Mouse (Mus musculus) Patski (cell line): Measurements from ENCODE around the gene 4933425L06Rik. TPM values are rescaled to one million over a fixed set of nuclear protein-coding genes. Genes with fewer than 3 reads are reported as not detected.

Source experiments
- ATAC-seq: fragments of 100-300 bp; one replicate; pipeline ENCODE4 v1.8.0; 2021
- CTCF ChIA-PET: fragments of 350-600 bp; sonication (Branson Sonifier 250); formaldehyde crosslinking; loops from one replicate; lab custom pipeline; 2022; ENCODE audit warnings: inconsistent platforms; lab: Charles Lee
- POLR2A ChIA-PET: fragments of 350-600 bp; sonication (Branson Sonifier 250); formaldehyde crosslinking; loops from one replicate; lab custom pipeline; 2022; ENCODE audit warnings: antibody characterized with exemption, inconsistent platforms; lab: Charles Lee
- DNase-seq: peaks from one replicate; pipeline ENCODE4 v3.0.0-alpha.2; 2011; ENCODE audit warnings: low read depth, low spot score
- H3K27me3 ChIP-seq: fragments of 371-371 bp; one replicate; pipeline ENCODE4 v1.5.1; 2021
- CTCF ChIP-seq: fragments of 100-300 bp; IDR thresholded peaks from one replicate; pipeline ENCODE4 v1.5.1; 2021
- in situ Hi-C: fragments of 300-500 bp; cut with MboI; formaldehyde crosslinking; loops from 3 replicates; pipeline ENCODE4 v1.11.1; 2018; ENCODE audit warnings: low pct_unique_long_range_greater_than_20kb, mixed read lengths
- polyA plus RNA-seq: library from polyadenylated mRNA; unstranded; gene quantifications from one replicate; pipeline ENCODE4 v1.2.3, GENCODE M21; 2021

Gene 4933425L06Rik
- not detected for polyA plus RNA-seq

DNA sequence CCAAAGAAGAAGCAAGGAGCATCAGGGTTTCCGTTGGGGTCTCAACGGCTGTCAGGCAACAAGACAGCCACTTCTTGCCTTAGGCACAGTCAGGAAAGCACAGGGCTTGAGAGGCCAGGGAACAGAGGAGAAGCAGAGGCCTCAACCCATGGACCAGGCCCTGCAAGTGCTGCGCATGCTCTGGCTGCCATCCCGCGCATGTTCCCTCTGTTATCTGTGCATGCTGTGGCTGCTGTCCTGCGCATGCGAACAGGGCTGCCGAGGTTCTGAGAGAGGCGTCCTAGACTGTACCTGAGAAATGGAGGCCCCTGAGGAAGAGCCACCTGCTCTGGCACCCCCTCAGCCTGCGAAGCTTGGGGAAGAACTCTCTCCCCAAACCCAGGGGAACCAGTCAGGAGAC lies at the start of gene 4933425L06Rik:
Gene 4933425L06Rik (plus strand): TSS at position 261 of the 400 bp plus-strand sequence.
- CTCF ChIA-PET: no interaction called here
- ATAC-seq (no peak), DNase-seq (no peak)
- TF ChIP-seq CTCF: no peak
- peaks cover 16% of the 10 kb centered on the region for H3K27me3 ChIP-seq
- POLR2A ChIA-PET: no interaction called here
- in situ Hi-C loops: no loop called here

DNA sequence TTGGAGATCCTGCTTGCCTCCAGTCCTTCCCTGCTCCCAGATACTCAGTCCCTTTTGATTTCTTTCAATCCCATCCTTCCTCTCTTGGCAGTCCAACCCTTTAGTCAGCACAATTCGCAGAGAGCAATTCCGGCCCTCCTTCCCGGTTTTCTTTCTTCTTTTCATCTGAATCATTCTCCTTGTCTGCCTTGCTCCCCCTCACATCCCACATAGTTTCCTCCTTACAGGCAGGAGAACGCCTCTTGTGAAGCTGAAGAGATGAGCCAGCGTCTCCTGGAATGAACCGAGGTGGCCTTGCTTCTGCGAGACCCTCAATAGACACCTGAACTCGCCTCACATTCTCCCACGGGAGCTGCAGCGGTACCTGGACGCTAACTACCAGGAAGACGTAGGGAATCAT lies 44.1 kb upstream of the 4933425L06Rik start:
- peaks cover 4% of the 10 kb centered on the region for H3K27me3 ChIP-seq
- no peak for TF ChIP-seq CTCF
- DNase-seq: no peak
- CTCF ChIA-PET: interaction anchor here (0.8 kb wide), 1 partner anchor 12 kb away, joined by 3 read pairs; no protein-coding TSS in a partner anchor
- no peak for ATAC-seq
- in situ Hi-C loops: no loop called here
- POLR2A ChIA-PET: no interaction called here

DNA sequence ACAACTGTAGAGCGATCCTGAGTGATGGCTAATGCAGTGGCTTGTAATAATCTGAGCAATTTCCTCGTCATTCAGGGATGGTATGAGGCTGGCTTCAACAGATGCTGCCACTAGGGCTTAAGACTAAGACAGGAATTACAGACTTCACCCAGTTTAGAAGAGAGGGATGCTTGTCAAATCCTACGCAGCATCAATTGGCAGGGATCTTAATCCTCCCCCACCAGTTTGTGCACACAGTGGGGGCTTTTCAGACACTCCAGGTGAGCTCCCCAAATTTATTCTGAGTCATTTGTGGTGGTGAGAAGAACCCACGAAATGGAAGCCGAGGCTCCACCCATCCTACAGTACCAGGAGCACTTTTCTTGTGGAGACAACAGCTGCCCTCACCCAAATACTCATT lies 43.6 kb upstream of the 4933425L06Rik start:
- DNase-seq (no peak), ATAC-seq (no peak)
- in situ Hi-C loops: no loop called here
- POLR2A ChIA-PET: no interaction called here
- TF ChIP-seq CTCF: no peak
- CTCF ChIA-PET: no interaction called here
- H3K27me3 ChIP-seq: peaks cover 4% of the 10 kb centered on the region

DNA sequence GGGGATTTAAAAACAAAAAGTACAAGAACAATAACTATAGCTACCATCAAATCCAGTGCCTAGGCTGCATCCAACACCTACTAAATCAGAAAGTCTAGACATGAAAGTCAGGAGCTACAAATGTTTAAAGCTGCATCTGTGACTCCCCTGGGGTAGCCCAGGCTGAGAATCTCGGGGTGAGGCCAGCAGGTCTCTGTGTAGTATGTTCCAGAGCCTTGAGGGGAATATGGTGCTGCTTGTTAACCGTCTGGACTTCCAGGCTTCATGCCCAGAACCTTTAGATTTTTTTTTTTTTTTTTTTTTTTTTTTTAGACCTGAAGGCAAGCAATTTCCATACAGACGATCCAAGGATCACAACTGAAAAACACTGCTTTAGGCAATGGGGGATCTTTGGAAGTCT lies 38.0 kb upstream of the 4933425L06Rik start:
- ChIA-PET POLR2A (no interaction called here), CTCF (interaction anchor here (1.1 kb wide), 2 partner anchors 9 to 357 kb away, joined by 3 read pairs; no protein-coding TSS in a partner anchor)
- in situ Hi-C loops: no loop called here
- no peak for TF ChIP-seq CTCF
- no peak for DNase-seq
- peaks cover 5% of the 10 kb centered on the region for H3K27me3 ChIP-seq
- ATAC-seq: no peak

DNA sequence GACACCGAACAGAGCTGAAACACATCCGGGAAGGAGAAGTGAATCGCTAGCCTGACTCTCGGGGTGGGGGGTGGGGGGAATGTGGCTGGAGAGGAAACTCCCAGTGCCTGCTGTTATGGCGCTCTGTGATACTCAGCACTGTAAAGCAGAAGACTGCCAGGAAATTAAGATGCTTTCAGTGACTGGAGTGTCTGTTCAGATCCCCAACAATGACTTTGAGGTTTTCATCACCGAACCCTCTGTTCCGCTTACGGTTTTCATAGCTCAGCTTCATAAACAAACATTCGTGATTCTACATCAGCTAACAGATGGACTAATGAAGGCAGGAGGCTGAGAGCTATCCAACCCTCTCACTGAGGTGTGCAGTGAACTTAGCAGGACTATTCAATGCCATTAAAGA lies 34.5 kb upstream of the 4933425L06Rik start:
- no peak for TF ChIP-seq CTCF
- ChIA-PET POLR2A (no interaction called here), CTCF (interaction anchor here (0.7 kb wide), 1 partner anchor 185 kb away, joined by 3 read pairs; no protein-coding TSS in a partner anchor)
- peaks cover 29% of the 10 kb centered on the region for H3K27me3 ChIP-seq
- ATAC-seq (no peak), DNase-seq (no peak)
- in situ Hi-C loops: no loop called here

DNA sequence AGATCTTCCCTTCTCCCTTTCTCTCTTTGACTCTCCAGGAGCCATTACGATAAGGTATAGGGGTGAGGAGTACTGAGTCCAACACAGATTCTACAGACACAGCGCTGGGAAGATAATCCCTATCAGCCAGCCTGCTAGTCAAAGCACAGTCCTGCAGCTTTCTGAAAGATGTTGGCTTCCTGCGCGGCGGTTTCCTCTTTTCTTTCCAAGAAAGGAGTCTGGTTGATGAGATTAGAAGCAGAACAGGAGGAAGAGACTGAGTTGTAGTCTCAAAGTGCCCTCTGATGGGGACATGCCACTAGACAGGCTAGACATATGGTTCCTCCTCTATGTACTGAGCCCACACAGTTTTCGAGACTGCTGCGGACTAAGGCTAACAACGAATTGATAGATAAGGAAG lies 33.3 kb upstream of the 4933425L06Rik start:
- ChIA-PET CTCF (no interaction called here), POLR2A (no interaction called here)
- no peak for ATAC-seq
- peaks cover 42% of the 10 kb centered on the region for H3K27me3 ChIP-seq
- DNase-seq: no peak
- in situ Hi-C loops: no loop called here
- TF ChIP-seq CTCF: no peak

DNA sequence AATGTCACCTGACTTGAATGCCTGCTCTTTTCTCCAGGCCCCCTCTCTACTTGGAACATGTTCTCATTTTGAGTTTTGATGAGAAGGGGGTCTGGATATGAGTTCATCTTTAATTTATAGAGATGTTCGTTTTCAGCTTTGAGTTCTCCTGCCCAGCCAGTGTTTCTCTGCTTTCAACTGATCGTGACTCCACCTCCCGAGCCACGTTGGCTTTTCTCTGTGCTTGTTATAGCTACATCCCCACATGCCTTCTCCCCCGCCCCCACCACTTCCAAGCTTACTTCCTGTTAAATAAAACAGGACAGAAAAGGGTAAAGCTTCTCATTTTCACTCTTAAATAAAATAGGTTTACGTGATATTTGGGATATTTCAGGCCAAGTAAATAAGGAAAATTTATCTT lies 30.5 kb upstream of the 4933425L06Rik start:
- TF ChIP-seq CTCF: no peak
- ChIA-PET POLR2A (no interaction called here), CTCF (interaction anchor here (1.3 kb wide), 1 partner anchor 15 kb away, joined by 3 read pairs; no protein-coding TSS in a partner anchor)
- peaks cover 66% of the 10 kb centered on the region for H3K27me3 ChIP-seq
- ATAC-seq (no peak), DNase-seq (no peak)
- in situ Hi-C loops: no loop called here

DNA sequence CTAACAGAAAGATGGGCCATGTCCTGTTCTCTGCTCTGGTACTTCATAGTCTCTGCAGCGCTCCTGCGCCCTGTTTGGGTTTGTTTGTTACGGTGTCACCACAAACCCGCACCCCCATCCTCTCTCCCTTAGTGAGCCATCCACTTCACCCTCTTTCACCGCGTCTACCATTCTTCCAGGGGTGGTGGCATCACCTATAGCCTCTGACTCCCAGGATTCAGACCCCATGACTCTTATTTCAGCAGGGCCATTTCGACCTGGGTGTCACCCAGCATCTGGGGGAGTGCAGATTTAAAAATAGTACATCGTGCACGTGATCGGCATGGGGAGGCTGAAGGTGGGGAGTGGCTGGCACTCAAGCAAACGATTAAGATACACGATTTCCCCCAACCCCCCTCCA lies 28.3 kb upstream of the 4933425L06Rik start:
- peaks cover 71% of the 10 kb centered on the region for H3K27me3 ChIP-seq
- no peak for TF ChIP-seq CTCF
- CTCF ChIA-PET: no interaction called here
- in situ Hi-C loops: no loop called here
- DNase-seq (no peak), ATAC-seq (peak; percentile 7)
- POLR2A ChIA-PET: no interaction called here

DNA sequence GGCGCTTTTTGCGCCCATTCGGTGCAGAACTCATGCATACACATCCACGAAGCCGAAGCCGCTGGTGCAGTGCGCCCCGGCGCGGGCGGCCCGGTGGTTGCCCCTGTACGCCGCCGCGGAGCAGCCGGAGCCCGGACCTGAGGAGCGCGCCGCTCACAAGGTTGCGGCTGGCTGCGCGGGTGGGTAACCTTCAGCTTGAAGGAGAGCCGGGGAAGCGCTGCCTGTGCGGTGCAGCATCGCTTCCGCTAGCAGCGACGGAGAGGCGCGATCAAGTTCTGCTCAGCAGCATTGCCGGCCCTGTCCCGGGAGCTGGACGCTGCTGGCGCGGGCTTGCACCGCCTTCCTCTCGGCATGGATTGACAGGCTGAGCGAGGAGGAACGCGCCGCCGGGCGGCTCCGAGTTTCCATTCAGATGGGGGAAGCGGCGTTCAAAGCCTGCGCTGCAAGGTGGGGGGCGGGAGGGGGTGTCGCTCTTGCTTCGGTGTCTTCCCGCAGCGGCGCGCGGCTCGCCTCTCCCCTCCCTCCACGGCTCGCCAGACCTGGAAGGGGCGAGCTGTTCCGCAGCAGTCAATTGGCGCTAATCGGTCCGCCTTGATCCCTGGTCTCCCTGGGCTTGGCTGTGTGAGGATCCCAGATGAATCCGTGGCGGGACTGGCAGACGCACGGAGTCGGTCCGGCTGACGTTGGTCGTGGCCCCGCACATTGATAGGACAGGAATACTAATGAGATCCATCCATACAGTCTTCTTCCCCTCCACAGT lies 27.6 kb upstream of the 4933425L06Rik start, which contains the start of gene Rgs7bp:
Gene Rgs7bp (minus strand): TSS at position 750 of the 760 bp plus-strand sequence.
- H3K27me3 ChIP-seq: peaks cover 75% of the 10 kb centered on the region
- DNase-seq (no peak), ATAC-seq (peak; percentile 58)
- in situ Hi-C loops: no loop called here
- ChIA-PET POLR2A (no interaction called here), CTCF (no interaction called here)
- no peak for TF ChIP-seq CTCF

DNA sequence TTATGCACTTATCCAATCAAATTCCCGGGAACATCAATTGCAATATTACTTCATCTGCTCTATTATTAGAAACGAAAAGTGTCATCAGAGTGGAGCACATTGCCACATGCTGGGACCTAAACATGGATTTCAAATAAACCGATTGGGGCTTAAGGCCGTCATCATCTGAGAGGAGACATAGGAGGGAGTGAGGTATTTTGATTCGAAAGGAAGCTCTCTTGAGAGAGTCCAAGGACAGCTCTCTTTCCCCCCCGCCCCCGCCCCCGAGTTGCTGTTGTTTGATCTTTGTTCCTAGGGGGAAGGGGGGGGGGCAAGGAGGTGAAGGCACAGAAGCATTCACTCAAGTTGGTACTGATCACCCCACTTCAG lies 27.0 kb upstream of the 4933425L06Rik start:
- peaks cover 70% of the 10 kb centered on the region for H3K27me3 ChIP-seq
- no peak for DNase-seq
- CTCF ChIA-PET: no interaction called here
- TF ChIP-seq CTCF: no peak
- in situ Hi-C loops: no loop called here
- POLR2A ChIA-PET: no interaction called here
- no peak for ATAC-seq

DNA sequence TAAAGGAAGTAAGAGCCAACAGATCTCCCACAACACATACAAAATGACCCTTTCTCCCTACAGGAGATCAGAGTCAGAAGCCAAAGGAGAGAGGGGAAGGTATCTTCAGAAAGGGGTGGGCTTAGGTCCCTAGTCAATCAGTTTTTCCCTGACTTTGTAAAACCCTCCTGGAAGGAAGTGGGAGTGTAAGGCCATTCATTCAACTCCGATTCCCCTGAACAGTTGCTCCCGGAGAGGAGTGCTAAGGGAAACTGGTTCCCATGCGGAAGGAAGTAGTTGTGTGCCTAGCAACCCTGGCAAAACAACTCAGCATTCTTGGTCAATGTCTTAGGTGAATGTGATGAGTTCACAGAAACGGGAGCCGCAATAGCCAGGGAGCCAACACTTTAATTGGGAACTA lies 26.5 kb upstream of the 4933425L06Rik start:
- in situ Hi-C loops: no loop called here
- H3K27me3 ChIP-seq: peaks cover 66% of the 10 kb centered on the region
- TF ChIP-seq CTCF: no peak
- ATAC-seq (no peak), DNase-seq (no peak)
- ChIA-PET POLR2A (no interaction called here), CTCF (no interaction called here)
